Mouse (Mus musculus): Measurements from ENCODE around the gene Yif1a. TPM values are rescaled to one million over a fixed set of nuclear protein-coding genes. Genes with fewer than 3 reads are reported as not detected.

The Yif1a gene
- polyA plus RNA-seq, 2 experiments from 2014 or later = 58.1 to 67.8 TPM

DNA sequence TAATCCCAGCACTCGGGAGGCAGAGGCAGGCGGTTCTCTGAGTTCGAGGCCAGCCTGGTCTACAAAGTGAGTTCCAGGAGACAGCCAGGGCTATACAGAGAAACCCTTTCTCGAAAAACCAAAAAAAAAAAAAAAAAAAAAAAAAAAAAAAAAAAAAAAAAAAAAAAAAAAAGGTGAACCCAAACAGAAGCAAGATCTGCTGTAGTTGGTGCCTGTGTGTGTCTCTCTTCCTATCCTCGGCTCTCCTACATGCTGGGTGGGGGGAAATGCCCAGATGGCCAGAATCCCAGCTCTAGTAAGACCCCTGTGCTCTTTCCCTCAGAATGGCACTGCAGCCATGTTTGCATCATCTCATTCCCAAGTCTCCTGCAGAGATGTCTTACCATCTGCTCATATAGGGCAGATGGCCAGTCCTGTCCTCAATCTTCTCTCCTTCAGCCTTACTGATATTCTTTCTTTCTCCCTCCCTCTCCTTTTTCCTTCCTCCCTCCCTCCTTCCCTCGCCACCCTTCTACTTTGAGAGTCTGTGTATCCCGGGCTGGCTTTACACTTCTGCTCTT is 35.8 kb downstream of the Yif1a start:
- no peak for ATAC-seq

DNA sequence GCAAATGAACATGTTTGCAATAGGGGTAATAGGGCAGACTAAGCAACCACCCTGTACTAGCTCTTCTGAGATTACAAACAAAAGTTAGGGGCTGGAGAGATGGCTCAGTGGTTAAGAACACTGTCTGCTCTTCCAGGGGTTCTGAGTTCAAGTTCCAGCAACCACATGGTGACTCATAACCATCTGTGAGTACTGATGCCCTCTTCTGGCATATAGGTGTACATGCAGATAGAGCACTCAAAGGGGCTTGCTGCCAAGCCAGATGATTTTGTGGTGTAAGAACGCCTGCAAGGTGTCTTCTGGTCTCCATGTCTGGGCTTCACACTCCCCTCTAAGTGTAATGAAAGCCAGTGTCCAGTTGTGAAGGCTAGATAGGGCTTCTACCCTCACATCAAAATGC is 41.4 kb downstream of the Yif1a start:
- no peak for ATAC-seq

DNA sequence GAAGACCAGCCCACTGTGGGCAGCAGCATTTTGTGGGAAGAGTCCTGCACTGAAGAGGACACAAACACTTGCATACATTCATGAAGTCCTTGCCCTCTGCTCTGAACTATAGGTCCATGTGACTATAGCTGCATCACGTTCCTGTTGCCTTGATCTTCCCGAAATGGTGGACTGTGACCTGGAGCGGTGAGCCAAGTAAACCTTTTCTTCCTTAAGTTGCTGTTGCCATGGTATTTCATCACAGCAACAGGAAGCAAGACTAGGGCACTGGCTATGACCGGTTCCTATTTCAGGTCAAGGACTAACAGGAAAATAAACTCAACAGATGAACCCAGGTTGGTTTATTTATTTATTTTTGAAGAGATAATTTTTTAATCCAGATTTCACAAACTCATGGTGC is 42.9 kb downstream of the Yif1a start:
- no peak for ATAC-seq

DNA sequence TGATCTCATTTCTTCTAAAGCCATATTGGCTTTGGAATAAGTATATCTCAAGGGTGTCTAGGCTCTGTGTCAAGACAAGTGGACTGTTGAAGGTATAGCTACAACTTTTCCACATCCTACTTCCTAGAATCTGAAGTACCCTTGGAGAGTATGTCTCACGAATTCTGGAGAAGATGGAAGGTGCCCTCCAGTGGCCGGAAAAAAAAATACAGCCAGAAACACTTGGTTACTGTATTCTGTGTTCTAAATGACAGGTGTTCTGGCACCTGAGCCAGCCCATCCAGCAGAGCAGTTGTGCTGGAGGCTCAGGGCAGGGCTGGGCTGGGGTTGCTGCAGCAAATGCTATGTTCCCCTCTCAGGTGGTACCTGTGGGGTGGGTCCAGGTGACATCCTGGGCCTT is 51.3 kb downstream of the Yif1a start:
- ATAC-seq = no peak

Other genes with a start within 250 kb of the Yif1a start
- 100 to 1,000 TPM; 137 to 175 TPM for gene Ccs, start 249.2 kb upstream of the Yif1a start, polyA plus RNA-seq (2017; shearing (Covaris generic))
- not detected for gene Ccdc87, start 249.2 kb upstream of the Yif1a start, polyA plus RNA-seq (2017; shearing (Covaris generic))
- 1 to 10 TPM; 2.0 to 4.8 TPM for gene Ctsf, start 233.4 kb upstream of the Yif1a start, polyA plus RNA-seq (2017; shearing (Covaris generic))
- gene Actn3, start 210.6 kb upstream of the Yif1a start, polyA plus RNA-seq (2017; shearing (Covaris generic)) = not detected
- 1 to 10 TPM; 3.7 to 6.2 TPM for gene Zdhhc24, start 209.9 kb upstream of the Yif1a start, polyA plus RNA-seq (2017; shearing (Covaris generic))
- 1 to 10 TPM in 1 of 2 experiments, under 1 TPM in 1; 0.38 to 1.7 TPM for gene Bbs1, start 181.9 kb upstream of the Yif1a start, polyA plus RNA-seq (2017; shearing (Covaris generic))
- 10 to 100 TPM; 39.4 to 67.8 TPM for gene Dpp3, start 160.3 kb upstream of the Yif1a start, polyA plus RNA-seq (2017; shearing (Covaris generic))
- gene Peli3, start 145.4 kb upstream of the Yif1a start, polyA plus RNA-seq (2017; shearing (Covaris generic)) = under 1 TPM in 1 of 2 experiments, not detected in 1; 0.33 TPM
- gene Mrpl11, start 126.4 kb upstream of the Yif1a start, polyA plus RNA-seq (2017; shearing (Covaris generic)) = 10 to 100 TPM; 75.6 to 83.6 TPM
- 1 to 10 TPM in 1 of 2 experiments, under 1 TPM in 1; 0.90 to 2.1 TPM for gene Npas4, start 98.2 kb upstream of the Yif1a start, polyA plus RNA-seq (2017; shearing (Covaris generic))
- 1 to 10 TPM; 2.4 to 2.5 TPM for gene Slc29a2, start 64.7 kb upstream of the Yif1a start, polyA plus RNA-seq (2017; shearing (Covaris generic))
- 10 to 100 TPM; 11.9 to 20.5 TPM for gene B4gat1, start 49.7 kb upstream of the Yif1a start, polyA plus RNA-seq (2017; shearing (Covaris generic))
- under 1 TPM; 0.35 to 0.80 TPM for gene AC124502.3, start 49.6 kb upstream of the Yif1a start, polyA plus RNA-seq (2017; shearing (Covaris generic))
- gene Brms1, start 47.2 kb upstream of the Yif1a start, polyA plus RNA-seq (2017; shearing (Covaris generic)) = 100 to 1,000 TPM in 1 of 2 experiments, 10 to 100 TPM in 1; 85.7 to 136 TPM
- under 1 TPM; 0.14 to 0.17 TPM for gene Rin1, start 38.1 kb upstream of the Yif1a start, polyA plus RNA-seq (2017; shearing (Covaris generic))
- gene Cd248, start 20.5 kb upstream of the Yif1a start, polyA plus RNA-seq (2017; shearing (Covaris generic)) = not detected
- not detected for gene Tmem151a, start 3.0 kb upstream of the Yif1a start, polyA plus RNA-seq (2017; shearing (Covaris generic))
- under 1 TPM in 1 of 2 experiments, not detected in 1; 0.55 TPM for gene Cnih2, start 10.0 kb downstream of the Yif1a start, polyA plus RNA-seq (2017; shearing (Covaris generic))
- gene Rab1b, start 18.5 kb downstream of the Yif1a start, polyA plus RNA-seq (2017; shearing (Covaris generic)) = 100 to 1,000 TPM in 1 of 2 experiments, 10 to 100 TPM in 1; 91.1 to 113 TPM
- gene Klc2, start 30.0 kb downstream of the Yif1a start, polyA plus RNA-seq (2017; shearing (Covaris generic)) = 1 to 10 TPM; 4.3 to 5.0 TPM
- gene Pacs1, start 184.6 kb downstream of the Yif1a start, polyA plus RNA-seq (2017; shearing (Covaris generic)) = 10 to 100 TPM; 16.5 to 21.9 TPM
- 100 to 1,000 TPM; 341 to 465 TPM for gene Sf3b2, start 206.9 kb downstream of the Yif1a start, polyA plus RNA-seq (2017; shearing (Covaris generic))
- gene Gal3st3, start 209.8 kb downstream of the Yif1a start, polyA plus RNA-seq (2017; shearing (Covaris generic)) = under 1 TPM in 1 of 2 experiments, not detected in 1; 0.15 TPM
- not detected for gene Catsper1, start 247.2 kb downstream of the Yif1a start, polyA plus RNA-seq (2017; shearing (Covaris generic))

All from CD4-positive, CD25-positive, alpha-beta regulatory T cell, adult 4 months (primary cell).